Mouse (Mus musculus): ENCODE measurements around the gene Gm20888. TPM values are rescaled to one million over a fixed set of nuclear protein-coding genes. Genes with fewer than 3 reads are reported as not detected.

Gm20888 gene
- not detected in 2 replicates for total RNA-seq (2023)

DNA sequence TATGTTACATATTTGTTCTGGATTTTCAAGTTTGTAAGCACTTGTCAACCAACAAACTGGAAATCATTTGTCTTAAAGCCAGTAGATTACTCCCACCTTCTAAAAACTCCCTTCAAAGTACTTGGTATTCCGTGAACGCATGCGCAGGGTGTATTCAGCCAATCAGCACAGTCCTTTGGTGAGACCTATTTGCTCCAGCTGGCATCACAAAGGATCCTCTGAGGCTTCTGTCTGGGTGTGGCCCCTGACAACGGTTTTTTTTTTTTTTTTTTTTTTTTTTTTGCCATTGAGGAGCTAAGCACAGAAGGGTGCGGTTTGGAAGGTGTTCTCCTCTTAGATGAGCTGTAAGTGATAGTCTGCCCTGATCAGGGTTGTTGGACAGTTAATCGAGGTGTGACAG is at the start of gene Gm20888:
Gene Gm20888 (plus strand): TSS at position 301 of the 400 bp plus-strand sequence.

Other genes starting within 250 kb of the Gm20888 start
- not detected in 2 replicates for gene Gm21118, start 168.2 kb upstream of the Gm20888 start, total RNA-seq (2023)
- not detected in 2 replicates for gene Gm29423, start 138.6 kb upstream of the Gm20888 start, total RNA-seq (2023)
- gene Gm29644, start 138.5 kb upstream of the Gm20888 start, total RNA-seq (2023) = not detected in 2 replicates